Mouse (Mus musculus) CH12.LX (cell line): ENCODE data around the gene Gm26965. TPM values are rescaled to one million over a fixed set of nuclear protein-coding genes. Genes with fewer than 3 reads are reported as not detected.

Experiments used
- DNase-seq: peaks from one replicate; pipeline ENCODE4 v3.0.0-alpha.2; 2013; ENCODE audit errors: extremely low read depth
- H3K27ac ChIP-seq: 2 replicates; pipeline ENCODE4 v1.5.1; 2012; ENCODE audit warnings: low read depth, mild to moderate bottlenecking, control low read depth, moderate library complexity; ENCODE audit not compliant: insufficient read depth
- H3K27me3 ChIP-seq: replicated peaks from 2 replicates; pipeline ENCODE3; 2012; ENCODE audit warnings: inconsistent platforms
- H3K36me3 ChIP-seq, 2 experiments: replicated peaks in 1 of 2; 2 replicates each; pipeline versions ENCODE3 to v1.6.1; 2012; ENCODE audit warnings: inconsistent platforms in 1 of 2, low read length in 1 of 2, mild to moderate bottlenecking in 1 of 2, mixed read lengths in 1 of 2, moderate library complexity in 1 of 2; ENCODE audit not compliant: control insufficient read depth in 1 of 2, insufficient read depth in 1 of 2
- H3K4me1 ChIP-seq, 2 experiments: 2 replicates each; pipeline ENCODE4 v1.6.1; 2012; ENCODE audit warnings: inconsistent platforms in 1 of 2, moderate library complexity in 1 of 2; ENCODE audit not compliant: insufficient read depth in 2 of 2, control insufficient read depth in 1 of 2
- H3K4me2 ChIP-seq: 2 replicates; pipeline ENCODE4 v1.6.1; 2012; ENCODE audit warnings: low read depth, mild to moderate bottlenecking, control low read depth; ENCODE audit not compliant: poor library complexity, insufficient read depth, severe bottlenecking
- H3K4me3 ChIP-seq, 3 experiments: fragments of 150-350 bp in 1 of 3; sonication (generic) in 1 of 3; replicated peaks in 1 of 3; 2 replicates each; pipeline versions ENCODE3 to v1.5.1; 2011 to 2012; ENCODE audit warnings: low read depth in 2 of 3, low read length in 2 of 3, mild to moderate bottlenecking in 2 of 3, moderate library complexity in 2 of 3, control low read depth in 1 of 3, improper control_type of control experiment in 1 of 3, inconsistent platforms in 1 of 3, mixed read lengths in 1 of 3; ENCODE audit not compliant: poor library complexity in 1 of 3
- H3K79me2 ChIP-seq: replicated peaks from 2 replicates; pipeline ENCODE4 v1.6.1; 2012; ENCODE audit warnings: mild to moderate bottlenecking, moderate library complexity; ENCODE audit not compliant: control insufficient read depth, poor library complexity, insufficient read depth, severe bottlenecking; ENCODE audit errors: extremely low read depth
- H3K9ac ChIP-seq: 2 replicates; pipeline ENCODE4 v1.6.1; 2012; ENCODE audit warnings: low read depth, mild to moderate bottlenecking, control low read depth, moderate library complexity; ENCODE audit not compliant: insufficient read depth
- H3K9me3 ChIP-seq: replicated peaks from 2 replicates; pipeline ENCODE3; 2012; ENCODE audit warnings: low read length, inconsistent platforms, mixed read lengths
- BHLHE40 ChIP-seq: IDR thresholded peaks from 2 replicates; pipeline ENCODE4 v1.6.1; 2011; ENCODE audit warnings: mild to moderate bottlenecking, low read depth, low read length, improper control_type of control experiment
- CHD1 ChIP-seq: IDR thresholded peaks from 2 replicates; pipeline ENCODE4 v1.6.1; 2012; ENCODE audit warnings: low read depth, low read length, improper control_type of control experiment, inconsistent platforms
- CHD2 ChIP-seq: IDR thresholded peaks from 2 replicates; pipeline ENCODE4 v1.6.1; 2011; ENCODE audit warnings: low read length, improper control_type of control experiment
- CTCF ChIP-seq, 2 experiments: IDR thresholded peaks in 1 of 2; conservative IDR thresholded peaks in 1 of 2; 2 replicates each; pipeline ENCODE4 v1.5.1; 2011 to 2012; ENCODE audit warnings: low read depth in 2 of 2, low read length in 2 of 2, improper control_type of control experiment in 1 of 2, inconsistent platforms in 1 of 2, mild to moderate bottlenecking in 1 of 2, moderate library complexity in 1 of 2
- E2F4 ChIP-seq: IDR thresholded peaks from 2 replicates; pipeline ENCODE4 v1.6.1; 2011; ENCODE audit warnings: low read depth, low read length, improper control_type of control experiment; ENCODE audit not compliant: insufficient replicate concordance
- EP300 ChIP-seq: IDR thresholded peaks from 2 replicates; pipeline ENCODE4 v1.6.1; 2011; ENCODE audit warnings: low read length, improper control_type of control experiment
- ETS1 ChIP-seq: conservative IDR thresholded peaks from 2 replicates; pipeline ENCODE4 v1.6.1; 2012; ENCODE audit warnings: low read depth, mild to moderate bottlenecking, inconsistent platforms, low read length, improper control_type of control experiment, moderate library complexity
- GABPA ChIP-seq: IDR thresholded peaks from 2 replicates; pipeline ENCODE4 v1.6.1; 2012; ENCODE audit warnings: low read depth, low read length, improper control_type of control experiment, inconsistent platforms; ENCODE audit not compliant: insufficient replicate concordance
- IRF4 ChIP-seq: IDR thresholded peaks from 2 replicates; pipeline ENCODE4 v1.6.1; 2014; ENCODE audit warnings: low read depth, mild to moderate bottlenecking, inconsistent platforms, low read length, improper control_type of control experiment
- JUN ChIP-seq: IDR thresholded peaks from 2 replicates; pipeline ENCODE4 v1.6.1; 2011; ENCODE audit warnings: low read depth, mild to moderate bottlenecking, low read length, improper control_type of control experiment, moderate library complexity; ENCODE audit not compliant: insufficient read depth
- MAZ ChIP-seq: IDR thresholded peaks from 2 replicates; pipeline ENCODE4 v1.6.1; 2012; ENCODE audit warnings: low read depth, mild to moderate bottlenecking, inconsistent platforms, low read length, improper control_type of control experiment, moderate library complexity
- MXI1 ChIP-seq: IDR thresholded peaks from 2 replicates; pipeline ENCODE4 v1.6.1; 2011; ENCODE audit warnings: mild to moderate bottlenecking, low read depth, low read length, improper control_type of control experiment
- MYC ChIP-seq: IDR thresholded peaks from 2 replicates; pipeline ENCODE4 v1.6.1; 2011; ENCODE audit warnings: low read depth, mild to moderate bottlenecking, improper control_type of control experiment, low read length
- NRF1 ChIP-seq: IDR thresholded peaks from 2 replicates; pipeline ENCODE4 v1.6.1; 2014; ENCODE audit warnings: low read depth, mild to moderate bottlenecking, inconsistent platforms, low read length, improper control_type of control experiment, moderate library complexity
- POLR2A ChIP-seq: IDR thresholded peaks from 2 replicates; pipeline ENCODE4 v1.6.1; 2011; ENCODE audit warnings: low read depth, mild to moderate bottlenecking, improper control_type of control experiment, low read length
- POLR2AphosphoS2 ChIP-seq: IDR thresholded peaks from 2 replicates; pipeline ENCODE4 v1.6.1; 2011; ENCODE audit warnings: low read depth, low read length, improper control_type of control experiment
- RAD21 ChIP-seq: IDR thresholded peaks from 2 replicates; pipeline ENCODE4 v1.6.1; 2011; ENCODE audit warnings: low read depth, mild to moderate bottlenecking, low read length, improper control_type of control experiment, moderate library complexity
- SIN3A ChIP-seq: IDR thresholded peaks from 2 replicates; pipeline ENCODE4 v1.6.1; 2012; ENCODE audit warnings: low read length, improper control_type of control experiment, inconsistent platforms
- SMC3 ChIP-seq: IDR thresholded peaks from 2 replicates; pipeline ENCODE4 v1.6.1; 2011; ENCODE audit warnings: low read depth, low read length, improper control_type of control experiment
- TBP ChIP-seq: conservative IDR thresholded peaks from 2 replicates; pipeline ENCODE4 v1.6.1; 2011; ENCODE audit warnings: low read depth, low read length, improper control_type of control experiment
- USF1 ChIP-seq: IDR thresholded peaks from 2 replicates; pipeline ENCODE4 v1.6.1; 2014; ENCODE audit warnings: low read depth, mild to moderate bottlenecking, inconsistent platforms, low read length, improper control_type of control experiment
- USF2 ChIP-seq: conservative IDR thresholded peaks from 2 replicates; pipeline ENCODE4 v1.6.1; 2011; ENCODE audit warnings: low read depth, low read length, improper control_type of control experiment
- ZC3H11A ChIP-seq: IDR thresholded peaks from 2 replicates; pipeline ENCODE4 v1.6.1; 2012; ENCODE audit warnings: low read depth, mild to moderate bottlenecking, inconsistent platforms, low read length, improper control_type of control experiment
- ZMIZ1 ChIP-seq: IDR thresholded peaks from 2 replicates; pipeline ENCODE4 v1.6.1; 2012; ENCODE audit warnings: low read depth, mild to moderate bottlenecking, inconsistent platforms, low read length, improper control_type of control experiment
- ZNF384 ChIP-seq: IDR thresholded peaks from 2 replicates; pipeline ENCODE4 v1.6.1; 2012; ENCODE audit warnings: low read depth, low read length, improper control_type of control experiment, inconsistent platforms
- dilution Hi-C: fragments of 300-500 bp; cut with MboI; formaldehyde crosslinking; loops from 2 replicates; pipeline ENCODE4 v1.14.3; 2020; ENCODE audit warnings: low sequenced_read_pairs; ENCODE audit not compliant: extremely low pct_unique_long_range_greater_than_20kb, extremely low pct_ligation_motif_present
- in situ Hi-C: fragments of 300-500 bp; cut with MboI; formaldehyde crosslinking; loops from 3 replicates; pipeline ENCODE4 v1.14.3; 2019; ENCODE audit warnings: low sequenced_read_pairs, low pct_ligation_motif_present, low pct_unique_long_range_greater_than_20kb, mixed read lengths
- polyA plus RNA-seq: library from polyadenylated mRNA; unstranded; fragments of >175 nt; gene quantifications from 2 replicates; pipeline ENCODE4 v1.2.1, GENCODE M21; 2012; ENCODE audit warnings: low read depth; ENCODE audit not compliant: insufficient read length
- total RNA-seq, 2 experiments: library from RNA; depleted of rRNA; stranded (reverse); fragments of 300-350 nt in 1 of 2; fragments of >200 nt in 1 of 2; gene quantifications; 2 replicates each; pipeline ENCODE4 v1.2.3; 2012 to 2014

Gene Gm26965
- total and polyA plus RNA-seq, 3 experiments, result 0.08 TPM; not detected in 2

DNA sequence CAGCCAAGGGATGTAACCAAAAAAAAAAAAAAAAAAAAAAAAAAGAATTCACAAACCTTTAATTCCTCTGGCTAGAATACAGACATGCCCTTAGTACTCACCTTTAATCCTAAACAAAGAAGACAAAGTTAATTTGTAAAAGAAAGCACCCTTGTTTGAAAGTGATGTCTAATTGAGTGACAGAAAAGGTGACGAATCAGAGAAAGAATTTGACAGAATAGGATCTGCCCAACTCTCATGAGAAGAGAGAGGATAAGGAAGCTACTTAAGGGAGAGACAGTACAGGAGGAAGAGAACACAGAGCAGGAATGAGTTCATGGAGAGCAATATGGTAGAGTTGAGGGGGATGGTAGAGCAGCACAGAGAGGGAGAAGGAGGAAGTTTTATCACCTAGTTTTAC lies 30.3 kb downstream of the Gm26965 start:
- Histone ChIP-seq H3K9me3 (peaks cover 12% of the 10 kb centered on the region), H3K9ac (no peak overlapping the region), H3K27ac (no peak overlapping the region), H3K4me3 (no peak overlapping the region), H3K79me2 (peaks cover 7% of the 10 kb centered on the region; the same call in 1 of the 2 replicates), H3K36me3 (peaks cover 29 to 34% of the 10 kb centered on the region in 2 experiments), H3K4me1 (peaks cover 3 to 13% of the 10 kb centered on the region in 2 experiments; a peak in 2 of 4 replicates), H3K4me2 (no peak overlapping the region), H3K27me3 (no peaks in the 10 kb centered on the region)
- TF ChIP-seq NRF1 (no peak), SIN3A (no peak), USF1 (no peak), TBP (no peak), SMC3 (no peak), EP300 (no peak), MAZ (no peak), CTCF (conservative IDR thresholded peaks at IDR 0.05 in 1 of 2, IDR thresholded peaks at IDR 0.05 in 1 of 2; ENCODE audit: low read depth in 2 of 2, low read length in 2 of 2) (no peak), IRF4 (no peak), BHLHE40 (no peak), ZNF384 (no peak), ZMIZ1 (no peak), JUN (no peak)
- no peak for DNase-seq
- in situ Hi-C loops, result no loop called here
- dilution Hi-C loops, result no loop called here

DNA sequence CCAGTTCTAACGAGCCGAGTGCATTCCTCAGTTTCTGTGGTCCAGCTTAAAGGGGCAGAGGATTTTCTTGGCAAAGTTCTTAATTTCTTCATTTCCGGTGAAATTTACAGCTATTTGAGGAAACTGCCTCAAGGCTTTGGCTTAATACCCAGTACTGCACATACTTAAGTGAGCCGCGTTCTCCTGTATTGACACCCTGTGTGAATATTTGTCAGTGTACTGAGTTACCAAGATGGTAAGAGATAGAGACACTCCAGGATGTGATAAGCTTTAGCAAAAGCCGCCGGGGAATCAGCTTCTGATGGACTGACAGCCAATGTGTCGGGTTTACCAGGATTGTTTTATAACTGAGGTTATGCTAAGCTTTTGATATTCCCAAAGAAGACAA lies 41.5 kb downstream of the Gm26965 start:
- Histone ChIP-seq H3K36me3 (peaks cover 0 to 12% of the 10 kb centered on the region in 2 experiments), H3K4me3 (peak overlapping the region; percentile 59 to 80 (median 78)), H3K4me1 (peaks cover 4 to 19% of the 10 kb centered on the region in 2 experiments), H3K79me2 (peaks cover 3% of the 10 kb centered on the region; the same call in 1 of the 2 replicates), H3K27ac (no peak overlapping the region), H3K4me2 (peak overlapping the region; percentile 82), H3K9me3 (no peaks in the 10 kb centered on the region)
- dilution Hi-C loops, result no loop called here
- TF ChIP-seq ZNF384, result no peak
- TF ChIP-seq MYC, result no peak
- no peak for TF ChIP-seq JUN
- no peak for TF ChIP-seq RAD21
- TF ChIP-seq EP300, result no peak
- TF ChIP-seq ZC3H11A, result no peak
- TF ChIP-seq CHD1, result no peak
- TF ChIP-seq CHD2, result no peak
- no peak for TF ChIP-seq POLR2A
- no peak for TF ChIP-seq BHLHE40
- TF ChIP-seq POLR2AphosphoS2, result no peak
- TF ChIP-seq NRF1, result no peak
- no peak for TF ChIP-seq GABPA
- no peak for TF ChIP-seq MXI1
- TF ChIP-seq ETS1, result no peak
- TF ChIP-seq E2F4, result no peak
- TF ChIP-seq ZMIZ1, result no peak
- TF ChIP-seq USF2, result no peak
- TF ChIP-seq, all 38 proteins: peak for 0
- Histone ChIP-seq H3K27me3 (no peaks in the 10 kb centered on the region), H3K9ac (peak overlapping the region; percentile 46; the same call in 1 of the 2 replicates)
- no peak for DNase-seq
- in situ Hi-C loops, result no loop called here
